Mouse (Mus musculus): ENCODE measurements around the gene Gtsf1.
"Not testable (repeated sequence)": the region's sequence is repeated elsewhere in the genome, so short reads cannot be mapped to it uniquely, and the experiment has no call there.

GRCm38 (mm10) chr15:103405586-103405985, 24.7 kb downstream of the Gtsf1 start:
- not testable (repeated sequence) for TF ChIP-seq CHD2 (IDR thresholded peaks at IDR 0.05; ENCODE audit: low read depth, low read length); ZC3H11A (IDR thresholded peaks at IDR 0.05; ENCODE audit: borderline replicate concordance, low read depth, low read length); HCFC1 (IDR thresholded peaks at IDR 0.05; ENCODE audit: borderline replicate concordance, insufficient read depth, low read length)

Measured in ES-E14 (cell line).